Mouse (Mus musculus) liver, embryonic 14.5 days (tissue): ENCODE data around the gene Enox1.

Experiments
- CTCF ChIP-seq: IDR thresholded peaks from 2 replicates; pipeline ENCODE4 v1.5.1; 2016; ENCODE audit warnings: antibody characterized with exemption, low read depth, control low read depth
- EP300 ChIP-seq: IDR thresholded peaks from 2 replicates; pipeline ENCODE4 v1.6.1; 2016; ENCODE audit warnings: antibody characterized with exemption, low read depth

DNA sequence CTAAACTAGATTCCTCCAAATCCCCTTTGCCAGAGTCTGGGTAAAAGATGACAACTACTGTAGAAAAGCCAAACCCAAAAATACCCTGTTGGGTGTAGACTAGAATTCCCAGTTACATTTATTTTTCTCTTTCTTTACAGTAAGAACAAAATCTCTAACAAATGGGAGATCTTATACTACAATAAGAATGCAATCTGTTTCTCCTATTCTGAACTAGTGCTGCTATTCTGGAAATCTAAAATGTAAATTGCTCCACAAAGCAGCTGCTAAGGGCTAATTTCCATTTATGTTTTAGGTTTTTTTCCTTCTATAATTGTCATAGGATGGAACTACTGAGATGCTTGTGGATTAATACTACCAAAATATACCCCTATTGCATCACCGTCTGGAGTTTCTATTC is 8.9 kb upstream of the Enox1 start:
- TF ChIP-seq CTCF (no peak), EP300 (no peak)
